Mouse (Mus musculus): ENCODE measurements around the gene Chic2.
A peak's percentile ranks its signal among the peaks of the same experiment; 100 is the strongest.

The Chic2 gene

DNA sequence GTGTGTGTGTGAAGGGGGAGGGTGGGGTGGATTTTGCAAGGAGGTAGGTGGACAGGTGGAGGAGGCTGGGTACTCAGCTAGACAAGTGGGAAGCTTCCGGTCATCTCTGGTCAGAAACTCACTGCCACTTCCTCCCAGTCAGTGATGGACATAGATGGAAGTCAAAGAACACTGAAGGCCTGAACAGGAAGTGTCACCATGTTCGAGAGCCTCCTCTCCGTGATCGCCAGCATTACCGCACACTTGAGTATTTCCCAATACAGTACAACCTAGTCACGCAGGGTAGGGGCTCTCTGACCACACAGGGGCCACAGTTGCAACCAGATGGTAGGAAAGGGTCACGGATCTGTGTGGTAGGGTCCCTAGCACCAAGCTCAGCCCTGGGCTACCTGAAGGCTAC is 69.1 kb downstream of the Chic2 start:
- no peak for DNase-seq (ENCODE audit: extremely low spot score, low spot score)

DNA sequence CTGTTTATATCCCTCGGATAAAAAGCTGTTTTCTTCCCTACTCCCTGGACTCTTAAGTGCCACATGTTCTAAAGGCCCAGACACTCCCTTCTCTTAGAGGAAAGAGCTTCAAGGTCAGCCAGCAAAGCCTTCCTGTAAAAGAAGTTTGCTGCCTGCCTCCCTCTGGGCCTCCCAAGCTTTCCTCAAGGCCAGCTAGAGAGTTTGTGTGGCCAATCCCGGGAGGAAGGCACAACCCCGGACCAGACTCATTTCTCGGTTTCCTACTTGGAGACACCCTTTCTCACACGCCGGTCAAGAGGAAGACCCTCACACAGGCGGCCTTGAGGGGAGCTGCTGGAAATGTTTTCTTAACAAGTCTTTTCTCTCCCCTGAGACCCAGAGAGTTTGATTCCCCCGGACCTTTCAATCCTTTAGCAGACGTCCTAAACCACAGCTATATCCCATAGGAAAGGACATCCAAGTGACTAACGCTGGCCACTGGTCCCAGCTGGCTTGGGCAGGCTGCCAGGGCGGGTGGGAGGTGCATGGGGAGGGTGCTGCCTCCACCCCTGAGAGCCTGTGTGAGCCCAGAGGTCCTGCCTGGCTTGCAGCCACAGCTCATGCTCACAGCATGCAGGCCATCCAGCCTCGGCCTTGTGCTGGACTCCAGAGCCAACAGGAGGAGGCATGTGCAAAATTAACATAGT is 69.7 kb downstream of the Chic2 start:
- DNase-seq (ENCODE audit: extremely low spot score, low spot score): no peak

DNA sequence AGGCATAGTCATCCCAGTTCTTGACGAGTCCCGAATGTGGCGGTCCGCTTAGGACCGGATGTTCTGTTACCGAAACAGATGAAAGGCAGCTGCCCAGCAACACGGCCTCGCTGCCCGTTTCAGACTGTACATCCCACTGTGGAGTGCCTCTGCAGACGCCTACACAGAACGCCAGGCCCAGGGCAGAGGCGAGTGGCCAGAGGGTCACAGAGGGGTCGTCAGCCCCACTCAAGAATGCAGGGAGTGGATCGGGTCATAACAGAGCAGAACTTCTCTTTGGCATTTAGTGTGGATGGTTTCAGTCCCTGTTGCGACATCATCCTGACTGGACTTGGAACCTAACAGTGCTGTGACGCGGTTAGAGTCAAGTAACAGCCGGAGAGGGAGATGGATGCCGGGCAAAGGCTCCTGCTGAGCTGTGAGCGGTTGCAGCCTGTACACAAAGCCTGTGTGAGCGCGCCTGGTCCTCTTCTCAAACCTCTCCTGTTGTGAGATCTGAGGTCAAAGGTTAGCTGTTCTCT is 70.5 kb downstream of the Chic2 start:
- peak; percentile 52 for DNase-seq (ENCODE audit: extremely low spot score, low spot score)

DNA sequence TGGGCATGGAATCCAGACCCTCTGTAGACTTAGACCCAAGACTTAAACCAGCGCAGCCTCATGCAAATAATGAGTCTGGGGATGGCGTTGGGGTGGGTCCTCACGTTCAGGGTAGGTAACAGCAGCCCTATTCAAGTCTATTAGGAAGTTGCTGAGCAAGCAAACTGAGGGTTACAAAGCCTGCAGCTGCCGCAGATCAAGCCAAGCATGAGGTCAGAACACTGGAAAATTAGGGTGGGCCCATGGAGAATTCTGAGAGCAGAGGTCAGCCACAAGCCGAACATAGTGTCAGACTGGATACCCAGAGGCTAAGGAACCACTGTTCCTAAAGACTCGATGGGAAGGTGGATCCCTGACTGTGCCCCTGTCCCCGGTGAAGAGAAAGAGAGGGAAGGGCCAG is 73.2 kb downstream of the Chic2 start:
- DNase-seq (ENCODE audit: extremely low spot score, low spot score): no peak

DNA sequence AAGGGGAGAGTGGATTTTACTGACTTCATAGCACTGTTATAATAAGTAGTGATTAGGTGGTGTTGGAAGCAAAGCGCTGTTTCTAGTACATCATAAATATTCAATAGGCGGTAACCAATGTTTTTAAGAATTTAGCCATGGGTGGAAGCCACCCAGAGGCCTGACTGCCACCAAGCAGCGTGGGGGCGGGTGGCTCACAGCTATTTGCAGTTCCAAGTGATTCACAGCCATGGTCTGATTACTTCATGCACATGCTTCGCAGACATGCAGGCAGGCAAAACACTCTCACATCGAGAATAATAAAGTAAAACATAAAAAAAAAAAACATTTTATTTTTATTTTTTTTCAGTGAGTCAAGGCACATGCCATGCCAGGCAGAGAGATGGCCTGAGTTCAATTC is 75.2 kb downstream of the Chic2 start:
- DNase-seq (ENCODE audit: extremely low spot score, low spot score): no peak

DNA sequence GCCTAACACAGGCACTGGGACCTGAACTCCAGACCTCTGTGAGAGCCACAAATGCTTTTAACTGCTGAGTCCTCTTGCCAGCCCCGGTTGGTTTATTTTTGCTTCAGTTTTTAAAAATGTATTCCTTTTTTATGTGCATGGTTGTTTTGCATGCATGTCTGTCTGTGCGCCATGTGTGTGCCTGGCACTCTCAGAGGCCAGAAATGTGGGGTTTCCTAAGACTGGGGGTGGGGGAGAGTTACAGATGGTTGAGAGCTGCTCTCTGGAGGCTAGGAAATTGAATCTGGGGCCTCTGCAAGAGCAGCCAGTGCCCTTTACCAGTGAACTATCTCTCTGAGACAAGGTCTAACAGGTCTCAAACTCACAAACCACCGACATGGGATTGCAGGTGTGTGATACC is 76.7 kb downstream of the Chic2 start:
- no peak for DNase-seq (ENCODE audit: extremely low spot score, low spot score)

DNA sequence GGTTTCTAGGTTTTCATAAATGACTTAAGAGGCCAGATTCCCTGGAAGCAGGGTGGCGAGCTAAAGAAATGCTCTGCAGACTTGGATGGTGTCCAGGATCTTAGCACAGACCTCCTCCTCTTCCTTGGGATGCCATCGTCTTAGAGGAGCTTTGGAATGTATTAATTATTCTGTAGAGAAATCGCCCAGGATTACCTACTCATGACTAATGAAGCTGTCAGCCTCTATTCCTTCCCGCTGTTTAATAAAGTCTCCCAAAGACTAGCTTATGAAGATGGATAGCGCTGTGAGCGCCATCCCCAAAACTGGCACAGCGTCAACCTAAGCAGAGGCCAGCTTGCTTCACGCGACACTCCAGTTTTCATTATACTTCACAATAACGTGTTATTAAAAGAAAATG is 77.7 kb downstream of the Chic2 start:
- no peak for DNase-seq (ENCODE audit: extremely low spot score, low spot score)

DNA sequence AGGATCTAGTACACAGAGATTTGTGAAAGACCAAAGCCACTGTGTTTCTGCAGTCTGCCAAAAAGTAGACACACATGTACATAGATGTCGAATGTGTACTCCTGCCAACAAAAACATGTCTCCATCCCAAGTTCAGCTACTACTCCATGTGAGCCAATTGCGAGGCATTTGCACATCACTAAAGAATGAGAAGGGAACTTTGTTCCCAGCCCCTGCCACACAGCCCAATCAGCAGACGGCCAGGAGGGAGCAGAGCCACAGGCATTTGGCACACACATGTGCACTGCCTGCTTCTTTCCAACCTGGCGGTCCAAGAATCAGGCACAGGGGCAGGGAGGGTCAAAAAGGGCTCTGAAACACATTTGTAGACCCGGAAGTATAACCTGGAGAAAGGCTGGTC is 81.8 kb downstream of the Chic2 start:
- no peak for DNase-seq (ENCODE audit: extremely low spot score, low spot score)

DNA sequence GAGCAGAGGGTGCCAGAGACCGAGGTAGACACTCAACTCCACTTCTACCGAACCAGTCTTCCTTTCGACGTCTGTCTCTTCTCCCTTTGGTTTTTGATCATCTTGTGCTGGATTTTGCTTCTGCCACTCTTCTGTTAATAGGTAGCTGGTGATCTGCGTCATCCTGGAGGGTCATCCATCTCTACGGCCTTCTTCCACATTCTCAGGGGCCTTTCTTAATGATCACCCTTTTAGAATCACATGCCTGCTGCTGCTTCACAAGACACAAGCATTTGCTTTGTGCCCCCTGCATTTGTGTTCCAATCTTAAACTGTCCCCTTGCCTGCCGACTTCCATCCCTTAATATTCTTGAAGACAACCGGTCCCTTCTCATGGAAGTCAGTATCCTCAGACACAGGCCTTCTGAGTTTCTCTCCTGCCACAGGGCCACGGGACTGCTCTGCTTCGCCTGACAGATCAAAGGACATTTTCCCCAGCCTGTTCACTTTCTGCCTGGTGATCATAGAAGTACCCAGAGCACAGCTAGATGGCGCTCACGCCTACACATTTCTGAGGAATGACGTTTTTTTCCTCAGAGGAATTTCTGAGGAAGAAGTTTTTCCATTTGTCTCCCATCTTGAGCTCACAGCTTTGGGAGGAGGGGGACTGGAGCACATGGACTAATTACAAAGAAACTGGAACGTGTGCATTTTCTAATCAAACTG is 83.6 kb downstream of the Chic2 start:
- DNase-seq (ENCODE audit: extremely low spot score, low spot score): peak; percentile 72

DNA sequence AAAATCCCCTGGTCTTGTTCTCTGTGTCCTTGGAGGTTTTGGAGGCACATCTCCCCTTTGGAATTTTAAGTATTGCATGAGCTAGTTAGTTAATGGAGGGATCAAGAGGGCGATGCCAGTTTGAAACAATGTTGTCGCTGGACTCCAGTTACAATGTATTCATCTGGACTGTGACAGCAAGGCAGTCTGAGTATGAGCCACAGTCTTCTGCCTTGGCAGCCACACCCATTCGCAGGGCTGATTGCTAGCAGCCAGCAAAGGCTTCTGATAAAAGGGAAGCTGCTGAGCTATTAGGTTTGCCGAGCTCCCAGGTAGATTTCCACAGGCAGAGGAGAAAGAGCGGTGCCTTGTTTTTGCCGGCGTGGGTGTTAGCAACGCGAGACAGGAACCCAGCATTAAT is 84.3 kb downstream of the Chic2 start:
- DNase-seq (ENCODE audit: extremely low spot score, low spot score): no peak

DNA sequence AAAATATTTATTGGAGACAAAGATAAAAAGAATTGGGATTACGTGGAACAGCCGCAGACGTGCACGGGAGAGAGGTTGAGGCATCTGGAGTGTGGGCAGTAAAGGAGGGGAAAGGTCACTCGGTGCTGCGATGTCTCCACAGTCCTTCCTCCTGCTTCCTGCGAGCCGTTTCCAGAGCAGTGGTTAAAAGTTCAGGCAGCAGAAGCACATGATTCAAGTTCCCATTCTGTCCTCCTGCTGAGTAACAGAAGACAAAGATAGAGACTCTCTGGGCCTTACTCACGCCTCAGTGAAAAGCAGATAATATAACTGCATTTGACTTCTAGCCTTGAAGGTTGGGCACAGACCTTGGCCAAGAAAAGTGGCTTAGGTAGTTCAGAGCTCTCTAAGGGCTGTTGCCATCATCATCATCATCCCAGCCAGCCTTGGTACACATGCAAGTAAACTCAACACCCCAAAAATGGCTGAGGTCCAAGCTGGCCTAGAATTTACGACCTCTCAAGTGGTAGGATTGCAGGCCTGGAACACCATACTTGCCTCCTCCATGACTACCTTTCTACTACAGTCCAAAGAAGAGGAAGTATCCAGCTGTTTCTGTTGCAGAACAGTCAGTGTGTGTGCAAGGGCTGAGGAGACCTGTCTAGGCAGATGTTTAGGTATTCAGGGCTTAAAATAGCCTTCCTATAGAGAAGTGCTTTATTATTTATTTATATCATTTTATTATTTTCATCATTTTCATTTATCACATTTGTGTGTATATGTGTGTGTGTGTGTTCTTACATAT is 87.1 kb downstream of the Chic2 start:
- no peak for DNase-seq (ENCODE audit: extremely low spot score, low spot score)

DNA sequence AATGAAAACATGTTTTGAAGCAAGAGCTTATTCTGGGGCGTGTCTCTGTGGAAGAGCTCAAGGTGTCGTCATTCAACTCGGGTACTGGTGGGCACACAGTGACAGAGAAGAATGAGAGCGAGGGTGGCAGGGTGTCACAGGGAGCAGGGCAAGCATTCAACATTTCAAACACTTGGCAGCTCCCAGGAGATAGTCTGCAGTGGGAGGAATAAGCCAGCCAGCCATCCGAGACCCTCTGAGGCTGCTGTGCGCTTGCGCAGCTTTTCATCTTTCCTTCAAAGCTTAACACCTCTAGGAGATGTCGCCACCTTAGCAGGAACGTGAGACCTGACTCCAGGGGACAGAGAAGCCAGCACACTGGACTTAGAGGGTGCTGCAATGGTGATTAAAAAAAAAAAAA is 88.2 kb downstream of the Chic2 start:
- no peak for DNase-seq (ENCODE audit: extremely low spot score, low spot score)

DNA sequence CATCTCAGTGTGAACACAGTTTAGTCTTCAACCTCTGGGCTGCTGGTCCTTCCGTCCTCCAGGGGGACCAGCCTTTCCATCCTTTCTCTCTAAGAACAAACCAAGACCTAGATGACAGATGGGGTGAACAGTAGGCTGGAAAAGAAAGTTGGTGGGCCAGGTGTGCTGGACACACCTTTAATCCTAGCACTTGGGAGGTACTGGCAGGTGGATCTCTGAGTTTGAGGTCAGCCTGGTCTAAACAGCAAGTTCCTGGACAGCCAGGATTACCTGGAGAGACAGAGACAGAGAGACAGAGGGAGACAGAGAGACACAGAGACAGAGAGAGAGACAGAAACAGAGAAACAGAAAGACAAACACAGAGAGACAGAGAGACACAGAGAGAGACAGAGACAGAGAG is 89.0 kb downstream of the Chic2 start:
- no peak for DNase-seq (ENCODE audit: extremely low spot score, low spot score)

DNA sequence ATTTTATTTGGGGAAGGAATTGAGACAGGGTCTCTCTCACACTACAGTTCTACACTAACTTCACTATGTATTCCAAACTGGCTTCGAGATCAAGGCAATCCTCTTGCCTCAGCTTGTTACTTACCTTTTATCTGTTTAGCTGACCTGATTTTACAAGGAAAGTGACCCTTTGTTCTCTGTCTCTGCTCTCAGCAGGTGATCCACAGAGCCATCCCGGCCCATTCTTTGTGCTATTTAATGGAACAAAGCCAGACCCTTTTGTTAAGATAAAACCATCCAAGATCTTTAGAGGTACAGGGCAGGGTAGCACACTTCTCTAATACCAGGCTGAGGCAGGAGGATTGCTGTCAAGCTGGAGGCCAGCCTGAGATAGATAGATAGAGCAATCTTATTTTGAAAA is 91.6 kb downstream of the Chic2 start:
- no peak for DNase-seq (ENCODE audit: extremely low spot score, low spot score)

DNA sequence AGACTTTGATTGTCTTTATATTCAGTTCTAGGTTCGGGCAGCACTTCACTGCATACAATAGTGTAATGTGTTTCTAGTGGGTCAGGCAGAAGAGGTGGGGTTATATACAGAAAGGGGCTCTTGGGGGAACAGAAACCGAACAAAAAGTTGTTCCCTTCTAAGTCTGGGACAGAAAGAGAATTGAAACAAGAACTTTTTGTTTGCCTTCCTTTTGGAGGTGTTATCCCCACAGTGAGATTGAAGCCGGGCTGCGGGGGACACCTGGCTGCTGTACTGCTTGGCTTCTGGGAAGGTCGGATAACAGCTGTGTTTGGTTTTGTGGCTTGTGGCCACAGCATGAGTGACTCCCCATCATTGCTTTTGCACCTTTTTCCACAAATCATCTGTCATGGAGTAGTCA is 93.2 kb downstream of the Chic2 start:
- no peak for DNase-seq (ENCODE audit: extremely low spot score, low spot score)

DNA sequence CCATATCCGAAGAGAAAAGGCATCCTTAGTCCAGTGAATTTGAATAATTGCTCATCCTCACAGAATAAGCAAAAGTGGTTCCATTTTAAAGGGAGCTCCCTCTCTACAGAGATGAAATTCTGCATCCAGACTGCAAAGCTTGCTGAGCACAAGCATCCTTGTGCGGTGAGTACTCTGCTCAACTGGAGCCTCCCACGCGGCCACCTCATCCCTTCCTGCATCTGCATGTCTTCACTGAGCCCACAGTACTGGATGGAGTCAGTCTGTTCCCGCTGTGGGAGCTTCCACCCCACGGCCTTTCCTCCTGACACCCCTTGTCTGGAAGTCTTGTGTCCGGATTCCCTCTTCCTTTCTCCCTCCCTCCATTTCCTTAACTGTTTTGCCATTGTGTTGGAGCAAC is 95.3 kb downstream of the Chic2 start:
- DNase-seq (ENCODE audit: extremely low spot score, low spot score): no peak

DNA sequence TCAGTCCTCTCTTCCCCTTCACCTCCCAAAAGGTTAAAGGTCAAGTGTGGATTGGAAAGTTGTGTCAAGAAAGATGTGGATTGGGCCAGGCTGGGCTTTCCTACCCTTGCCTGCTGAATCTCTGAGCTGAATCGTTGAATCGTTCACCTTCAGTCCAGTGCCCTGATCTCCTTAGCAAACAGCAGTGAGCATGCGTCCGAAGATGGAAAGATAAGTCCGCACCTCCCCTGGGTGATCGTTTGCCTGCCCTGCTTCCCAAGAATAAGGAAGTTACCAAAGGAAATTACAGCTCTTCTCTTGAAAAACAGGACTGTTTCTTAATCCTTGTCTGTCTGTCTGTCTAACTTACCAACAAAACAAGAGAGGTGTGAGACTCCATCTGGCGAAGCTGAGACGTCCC is 96.1 kb downstream of the Chic2 start:
- no peak for DNase-seq (ENCODE audit: extremely low spot score, low spot score)

Measured in neural tube, embryonic 10.5 days (tissue).